Mouse (Mus musculus) Muller cell, postnatal 12 days (primary cell): ENCODE results near the gene Slc16a7.

ENCODE experiments used
- DNase-seq: peaks from one replicate; pipeline ENCODE4 v3.0.0-alpha.2; 2015; ENCODE audit errors: inconsistent ontology term

Gene Slc16a7

DNA sequence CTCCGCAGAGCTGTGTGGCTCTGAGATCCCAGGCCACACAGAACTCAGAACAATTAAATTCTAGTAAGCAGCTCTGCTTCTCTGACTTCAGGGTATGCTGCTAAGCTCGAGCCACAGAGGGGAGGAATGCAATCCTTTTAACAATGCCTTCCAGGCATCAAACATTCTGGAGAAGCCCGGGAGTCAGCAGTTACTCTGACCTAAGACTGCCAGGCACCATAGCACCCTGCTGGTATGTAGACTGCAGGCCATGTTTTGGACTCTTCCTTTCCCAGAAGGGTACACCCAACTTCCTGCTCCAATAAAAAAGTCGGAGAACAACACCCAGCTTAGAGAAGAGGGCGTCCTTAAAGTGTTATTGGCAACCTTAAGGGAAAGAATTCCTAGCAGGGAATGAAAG, 205.1 kb downstream of the Slc16a7 start:
- DNase-seq, result peak; percentile 69

DNA sequence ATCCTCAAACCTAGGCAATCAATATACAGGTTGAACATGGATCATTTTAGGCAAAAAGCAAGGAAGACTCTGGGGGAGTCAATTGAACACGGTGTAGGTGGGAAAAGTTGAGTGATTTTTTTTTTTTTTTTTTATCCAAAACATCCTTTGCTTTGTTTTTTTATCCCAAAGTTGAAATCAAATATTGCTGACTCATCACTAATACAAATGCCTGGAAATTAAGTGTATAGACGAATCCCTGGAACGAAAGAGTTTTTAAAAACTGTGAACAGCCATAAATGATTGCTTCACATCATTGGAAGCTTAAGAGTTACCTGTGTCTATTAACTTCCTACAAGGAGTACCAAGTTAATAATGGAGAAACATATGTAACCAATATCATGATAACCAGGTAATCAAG, 206.7 kb downstream of the Slc16a7 start:
- DNase-seq, result no peak

DNA sequence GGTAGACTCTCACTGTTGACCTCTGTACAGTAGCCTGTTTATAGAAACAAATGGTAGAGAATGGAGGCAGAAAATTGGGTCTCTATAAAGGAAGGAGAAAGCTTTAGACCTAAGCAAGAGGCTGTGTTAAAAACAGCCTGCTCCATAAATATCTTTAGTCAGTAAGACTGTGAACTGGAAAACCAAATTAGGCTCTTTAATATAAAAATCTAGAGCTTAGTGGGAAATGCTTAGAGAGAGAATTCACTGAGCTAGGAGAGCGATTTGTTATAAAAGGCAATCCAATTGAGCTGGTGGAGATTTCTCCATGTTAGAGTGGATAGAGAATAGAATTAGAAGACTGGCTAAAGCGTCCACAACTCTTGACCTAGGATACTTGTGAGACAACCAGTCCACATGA, 211.5 kb downstream of the Slc16a7 start:
- no peak for DNase-seq

DNA sequence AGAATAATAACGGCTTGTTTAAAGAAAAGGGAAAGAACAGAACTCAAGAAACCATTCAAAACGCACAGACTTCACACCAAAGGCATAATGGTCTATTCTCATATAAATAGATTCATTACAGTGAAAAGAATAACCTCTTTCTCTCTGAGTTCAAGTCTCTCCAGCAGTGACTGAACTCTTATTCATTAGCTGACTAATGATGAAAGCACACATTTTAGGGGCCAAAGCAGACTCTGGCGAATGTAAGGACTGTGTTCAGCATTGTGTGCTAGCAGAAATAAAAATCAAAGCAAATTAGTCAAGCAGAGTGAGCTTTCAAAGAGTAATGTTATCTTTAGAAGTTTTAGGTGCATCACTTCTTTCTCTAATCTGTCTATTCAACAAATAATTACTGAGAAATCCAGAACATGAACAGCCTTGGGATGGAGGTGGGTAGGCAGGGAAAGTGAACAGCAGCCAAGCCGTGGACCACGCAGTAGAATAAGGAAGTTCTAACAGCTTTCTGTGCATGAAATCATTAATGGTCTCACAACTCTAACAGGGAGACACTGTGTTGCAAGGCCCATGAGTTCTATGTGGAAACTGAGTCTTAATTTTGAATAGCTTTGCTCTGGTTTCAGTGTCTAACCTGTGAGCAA, 214.1 kb downstream of the Slc16a7 start:
- peak; percentile 69 for DNase-seq

DNA sequence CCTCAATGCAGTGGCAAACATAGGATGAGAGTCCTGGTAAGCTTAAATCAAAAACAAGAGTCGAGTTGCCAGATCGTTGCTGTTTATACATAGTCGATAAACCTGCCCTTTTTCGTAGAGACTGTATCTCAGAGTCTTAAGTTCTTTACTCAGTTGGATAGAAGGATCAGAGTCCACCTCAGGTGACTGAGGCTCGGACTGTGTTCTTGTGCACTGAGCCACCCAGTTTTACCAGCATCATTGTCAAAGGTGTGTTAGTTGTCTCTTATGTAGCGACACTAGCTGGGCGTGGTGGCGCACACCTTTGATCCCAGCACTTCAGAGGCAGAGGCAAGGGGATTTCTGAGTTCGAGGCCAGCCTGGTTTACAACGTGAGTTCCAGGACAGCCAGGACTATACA, 217.6 kb downstream of the Slc16a7 start:
- DNase-seq, result no peak

DNA sequence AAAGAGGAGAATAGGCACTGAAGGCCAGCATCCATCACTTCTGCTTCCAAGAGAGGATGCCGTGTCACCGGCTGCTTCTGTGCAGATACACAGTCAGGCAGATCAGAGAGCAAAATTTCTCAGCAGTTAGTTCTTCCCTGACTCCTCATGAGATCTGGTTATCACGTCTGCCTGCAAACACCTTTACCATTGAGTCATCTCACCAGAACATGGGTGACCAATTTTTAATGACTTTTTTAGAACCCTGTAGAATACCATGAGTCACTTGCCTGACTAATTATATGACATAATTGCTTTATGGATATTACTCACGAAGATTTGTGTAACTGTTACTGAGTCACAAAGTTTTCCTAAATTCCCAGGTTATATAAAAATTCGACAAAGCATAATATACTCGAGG, 218.1 kb downstream of the Slc16a7 start:
- DNase-seq, result no peak
